Mouse (Mus musculus) heart, adult 2 months (tissue): ENCODE measurements at regions not wholly inside any gene's neighbourhood (a gene's known extent, or its start where the extent isn't known, plus 50 kb on each side); places are given as distances from the start of the nearest gene placed in this dataset.

Experiments
- DNase-seq, 2 experiments: peaks; one replicate each; pipeline ENCODE4 v3.0.0; 2021
- H3K27ac ChIP-seq: fragments of 200-600 bp; 2 replicates; pipeline ENCODE4 v1.8.1; 2022
- H3K27me3 ChIP-seq: fragments of 200-500 bp; 2 replicates; pipeline ENCODE4 v1.6.1; 2012; ENCODE audit warnings: mild to moderate bottlenecking, low read length, inconsistent platforms, mixed read lengths; ENCODE audit not compliant: control insufficient read depth, insufficient read depth
- H3K36me3 ChIP-seq: fragments of 200-500 bp; 2 replicates; pipeline ENCODE4 v1.6.1; 2012; ENCODE audit warnings: low read length, inconsistent platforms; ENCODE audit not compliant: control insufficient read depth, insufficient read depth
- H3K4me1 ChIP-seq: fragments of 200-500 bp; 2 replicates; pipeline ENCODE4 v1.6.1; 2011; ENCODE audit warnings: low read length; ENCODE audit not compliant: control insufficient read depth, insufficient read depth
- H3K4me3 ChIP-seq: fragments of 200-600 bp; 2 replicates; pipeline ENCODE4 v1.8.1; 2022
- H3K79me2 ChIP-seq: fragments of 200-500 bp; replicated peaks from 2 replicates; pipeline ENCODE4 v1.6.1; 2012; ENCODE audit warnings: mild to moderate bottlenecking, inconsistent platforms, low read length, moderate library complexity, mixed read lengths; ENCODE audit not compliant: control insufficient read depth, insufficient read depth
- H3K9ac ChIP-seq: fragments of 200-500 bp; 2 replicates; pipeline ENCODE4 v1.6.1; 2012; ENCODE audit warnings: low read depth, mild to moderate bottlenecking, control low read depth, inconsistent platforms, low read length, mixed read lengths
- CTCF ChIP-seq: fragments of 200-600 bp; IDR thresholded peaks from 2 replicates; pipeline ENCODE4 v1.8.1; 2022; ENCODE audit warnings: antibody characterized with exemption, mild to moderate bottlenecking, moderate library complexity
- EP300 ChIP-seq: fragments of 200-500 bp; IDR thresholded peaks from 2 replicates; pipeline ENCODE4 v1.6.1; 2011; ENCODE audit warnings: low read depth, low read length, control low read depth; ENCODE audit not compliant: insufficient read depth
- POLR2A ChIP-seq: fragments of 200-500 bp; IDR thresholded peaks from 2 replicates; pipeline ENCODE4 v1.6.1; 2011; ENCODE audit warnings: mild to moderate bottlenecking, low read depth, low read length, control low read depth; ENCODE audit not compliant: insufficient read depth
- WGBS: fragments of 180-500 bp; shearing (Covaris S2); methylation state at CpG from one replicate; pipeline ENCODE4 v1.1.7; 2018; 5-methylcytosine and 5-hydroxymethylcytosine counted together
- intact Hi-C: fragments of 180-260 bp; cut with DNase I; formaldehyde crosslinking; loops from one replicate; pipeline ENCODE4 v1.15.1; 2025

- TF ChIP-seq EP300 (no peak), CTCF (no peak)
- no peak overlapping the region for H3K4me3 ChIP-seq
- H3K27me3 ChIP-seq: no peaks in the 10 kb centered on the region
- intact Hi-C loops: no loop called here
- WGBS: 80% methylated on average over 4 of the region's 4 CpGs
- no peaks in the 10 kb centered on the region for H3K79me2 ChIP-seq
- no peak for DNase-seq
- no peaks in the 10 kb centered on the region for H3K4me1 ChIP-seq
- H3K9ac ChIP-seq: no peak overlapping the region
- H3K27ac ChIP-seq: no peak overlapping the region
- H3K36me3 ChIP-seq: no peaks in the 10 kb centered on the region
These were observed 156.6 kb downstream of the 9530068E07Rik start for GRCm38 (mm10) chr11:52552860-52553259.

GRCm38 (mm10) chr11:52557836-52558235, 161.6 kb downstream of the 9530068E07Rik start:
- Histone ChIP-seq H3K79me2 (no peaks in the 10 kb centered on the region), H3K27me3 (no peaks in the 10 kb centered on the region), H3K27ac (no peak overlapping the region), H3K4me3 (no peak overlapping the region), H3K9ac (no peak overlapping the region), H3K36me3 (no peaks in the 10 kb centered on the region), H3K4me1 (peaks cover 2% of the 10 kb centered on the region; the same call in 1 of the 2 replicates)
- TF ChIP-seq EP300 (no peak), CTCF (no peak), POLR2A (no peak)
- intact Hi-C loops: no loop called here
- 92% methylated on average over 3 of the region's 3 CpGs for WGBS
- no peak for DNase-seq

- intact Hi-C loops: no loop called here
- Histone ChIP-seq H3K79me2 (no peaks in the 10 kb centered on the region), H3K27me3 (no peaks in the 10 kb centered on the region), H3K27ac (no peak overlapping the region), H3K36me3 (no peaks in the 10 kb centered on the region), H3K9ac (no peak overlapping the region), H3K4me3 (no peak overlapping the region), H3K4me1 (peaks cover 2% of the 10 kb centered on the region; the same call in 1 of the 2 replicates)
- WGBS: 80% methylated on average over 5 of the region's 5 CpGs
- no peak for DNase-seq
- TF ChIP-seq POLR2A (no peak), CTCF (no peak), EP300 (no peak)
These were observed 162.6 kb downstream of the 9530068E07Rik start for GRCm38 (mm10) chr11:52558782-52559181.

- peak; percentile 23 to 32 for DNase-seq
- no peaks in the 10 kb centered on the region for H3K79me2 ChIP-seq
- no peak overlapping the region for H3K9ac ChIP-seq
- intact Hi-C loops: no loop called here
- no peak overlapping the region for H3K4me3 ChIP-seq
- no peaks in the 10 kb centered on the region for H3K27me3 ChIP-seq
- no peaks in the 10 kb centered on the region for H3K36me3 ChIP-seq
- TF ChIP-seq EP300 (0 out of 2 replicates have a peak, but pooled peaks have one; percentile 19), CTCF (no peak)
- H3K4me1 ChIP-seq: peaks cover 2% of the 10 kb centered on the region; the same call in 1 of the 2 replicates
- no peak overlapping the region for H3K27ac ChIP-seq
- WGBS: 31% methylated on average over 7 of the region's 7 CpGs
These were observed 165.1 kb downstream of the 9530068E07Rik start for GRCm38 (mm10) chr11:52561281-52561680.

GRCm38 (mm10) chr11:52565457-52565856, 169.2 kb downstream of the 9530068E07Rik start:
- DNase-seq: peak in 1 of 2 experiments; percentile 5
- Histone ChIP-seq H3K4me1 (peaks cover 2% of the 10 kb centered on the region; the same call in 1 of the 2 replicates), H3K9ac (no peak overlapping the region), H3K4me3 (no peak overlapping the region), H3K27ac (no peak overlapping the region), H3K36me3 (no peaks in the 10 kb centered on the region), H3K27me3 (no peaks in the 10 kb centered on the region), H3K79me2 (no peaks in the 10 kb centered on the region)
- no peak for TF ChIP-seq EP300
- no peak for TF ChIP-seq CTCF
- TF ChIP-seq POLR2A: no peak
- intact Hi-C loops: no loop called here
- WGBS: 24% methylated on average over 1 of the region's 1 CpGs

GRCm38 (mm10) chr11:52566026-52566425, 169.8 kb downstream of the 9530068E07Rik start:
- H3K4me3 ChIP-seq: no peak overlapping the region
- DNase-seq: no peak
- H3K27ac ChIP-seq: no peak overlapping the region
- TF ChIP-seq CTCF: no peak
- H3K27me3 ChIP-seq: no peaks in the 10 kb centered on the region
- peaks cover 2% of the 10 kb centered on the region; the same call in 1 of the 2 replicates for H3K4me1 ChIP-seq
- WGBS: 78% methylated on average over 9 of the region's 9 CpGs
- H3K9ac ChIP-seq: no peak overlapping the region
- intact Hi-C loops: no loop called here
- H3K79me2 ChIP-seq: no peaks in the 10 kb centered on the region
- H3K36me3 ChIP-seq: no peaks in the 10 kb centered on the region
